Mouse (Mus musculus): Measurements from ENCODE around the gene N4bp1. TPM values are rescaled to one million over a fixed set of nuclear protein-coding genes. Genes with fewer than 3 reads are reported as not detected.

N4bp1 gene
- polyA plus RNA-seq, 1 experiment: 6.7 TPM

DNA sequence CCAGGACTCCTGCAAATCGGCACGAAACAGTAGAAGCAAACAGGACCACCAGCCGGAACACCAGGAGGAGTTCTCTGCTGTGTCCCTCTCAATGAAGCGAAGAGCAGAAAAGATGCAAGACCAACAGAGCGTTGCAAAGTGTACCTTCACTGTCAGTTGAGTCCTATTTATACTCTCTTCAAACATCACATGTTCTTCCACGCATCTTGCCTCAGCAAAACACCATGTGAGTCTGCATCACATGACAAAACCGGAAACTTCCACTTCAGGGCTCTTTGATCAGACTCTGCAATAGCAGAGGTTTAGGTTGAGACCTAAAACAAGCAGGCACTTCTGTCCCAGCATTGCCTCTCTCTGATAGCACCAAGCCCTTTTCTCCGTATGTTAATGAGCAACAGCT is 26.1 kb upstream of the N4bp1 start:
- H3K27me3 ChIP-seq (ENCODE audit: control insufficient read depth, insufficient read depth, low read length): no peaks in the 10 kb centered on the region
- TF ChIP-seq CTCF (IDR thresholded peaks at IDR 0.05; ENCODE audit: control insufficient read depth, insufficient read depth, insufficient replicate concordance, low read depth, low read length): no peak
- TF ChIP-seq POLR2A (IDR thresholded peaks at IDR 0.05; ENCODE audit: control insufficient read depth, low read depth, low read length): no peak
- no peaks in the 10 kb centered on the region for H3K36me3 ChIP-seq (ENCODE audit: control insufficient read depth, insufficient read depth, low read length)
- H3K27ac ChIP-seq (ENCODE audit: control insufficient read depth, insufficient read depth, low read depth, low read length): no peak overlapping the region
- H3K4me1 ChIP-seq (ENCODE audit: control insufficient read depth, insufficient read depth, low read length): no peaks in the 10 kb centered on the region
- no peak overlapping the region for H3K4me3 ChIP-seq (ENCODE audit: control insufficient read depth, low read depth, low read length)

DNA sequence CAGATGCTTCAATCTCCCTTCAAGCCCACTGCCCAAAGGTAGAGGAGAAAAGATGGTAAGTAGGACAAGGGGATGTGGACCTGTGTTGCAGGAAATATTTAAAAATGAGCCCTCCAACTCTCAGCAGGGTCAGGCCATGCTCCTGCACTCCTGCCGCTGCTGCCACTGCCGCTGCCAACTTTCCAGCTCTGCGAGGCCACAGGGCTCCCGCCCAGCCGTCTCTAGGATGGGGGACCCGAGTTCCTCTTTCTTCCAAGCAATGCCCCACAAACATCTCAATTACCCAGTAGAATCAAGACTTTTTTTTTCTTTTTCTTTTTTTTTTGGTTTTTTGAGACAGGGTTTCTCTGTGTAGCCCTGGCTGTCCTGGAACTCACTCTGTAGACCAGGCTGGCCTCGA is 25.2 kb upstream of the N4bp1 start:
- Histone ChIP-seq H3K4me3 (ENCODE audit: control insufficient read depth, low read depth, low read length) (no peak overlapping the region), H3K27me3 (ENCODE audit: control insufficient read depth, insufficient read depth, low read length) (no peaks in the 10 kb centered on the region), H3K4me1 (ENCODE audit: control insufficient read depth, insufficient read depth, low read length) (no peaks in the 10 kb centered on the region), H3K27ac (ENCODE audit: control insufficient read depth, insufficient read depth, low read depth, low read length) (no peak overlapping the region), H3K36me3 (ENCODE audit: control insufficient read depth, insufficient read depth, low read length) (no peaks in the 10 kb centered on the region)
- TF ChIP-seq CTCF (IDR thresholded peaks at IDR 0.05; ENCODE audit: control insufficient read depth, insufficient read depth, insufficient replicate concordance, low read depth, low read length) (no peak), POLR2A (IDR thresholded peaks at IDR 0.05; ENCODE audit: control insufficient read depth, low read depth, low read length) (no peak)

DNA sequence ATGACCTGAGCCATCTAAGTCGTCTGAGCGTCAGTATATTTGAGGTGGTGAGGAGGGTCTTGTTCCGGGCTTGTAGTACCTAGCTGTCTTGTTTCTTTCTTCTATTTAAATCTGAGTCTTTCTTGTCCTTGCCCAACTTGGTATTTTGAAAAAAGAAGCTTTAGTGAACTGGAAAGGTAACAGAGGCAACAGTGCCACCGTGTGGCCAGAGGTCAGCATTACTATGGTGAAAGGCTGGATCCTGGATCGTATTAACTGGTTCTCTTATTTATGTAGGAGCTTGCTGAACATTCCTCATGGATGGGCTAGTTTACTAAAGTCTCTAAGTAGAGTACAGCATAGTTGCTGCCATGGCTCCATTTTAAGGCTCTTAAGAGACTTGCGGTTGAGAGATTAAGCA is 23.5 kb upstream of the N4bp1 start:
- TF ChIP-seq CTCF (IDR thresholded peaks at IDR 0.05; ENCODE audit: control insufficient read depth, insufficient read depth, insufficient replicate concordance, low read depth, low read length) (peak; percentile 21; the same call in 1 of the 2 replicates), POLR2A (IDR thresholded peaks at IDR 0.05; ENCODE audit: control insufficient read depth, low read depth, low read length) (no peak)
- Histone ChIP-seq H3K27ac (ENCODE audit: control insufficient read depth, insufficient read depth, low read depth, low read length) (no peak overlapping the region), H3K36me3 (ENCODE audit: control insufficient read depth, insufficient read depth, low read length) (no peaks in the 10 kb centered on the region), H3K4me1 (ENCODE audit: control insufficient read depth, insufficient read depth, low read length) (peaks cover 3% of the 10 kb centered on the region), H3K27me3 (ENCODE audit: control insufficient read depth, insufficient read depth, low read length) (no peaks in the 10 kb centered on the region), H3K4me3 (ENCODE audit: control insufficient read depth, low read depth, low read length) (no peak overlapping the region)

DNA sequence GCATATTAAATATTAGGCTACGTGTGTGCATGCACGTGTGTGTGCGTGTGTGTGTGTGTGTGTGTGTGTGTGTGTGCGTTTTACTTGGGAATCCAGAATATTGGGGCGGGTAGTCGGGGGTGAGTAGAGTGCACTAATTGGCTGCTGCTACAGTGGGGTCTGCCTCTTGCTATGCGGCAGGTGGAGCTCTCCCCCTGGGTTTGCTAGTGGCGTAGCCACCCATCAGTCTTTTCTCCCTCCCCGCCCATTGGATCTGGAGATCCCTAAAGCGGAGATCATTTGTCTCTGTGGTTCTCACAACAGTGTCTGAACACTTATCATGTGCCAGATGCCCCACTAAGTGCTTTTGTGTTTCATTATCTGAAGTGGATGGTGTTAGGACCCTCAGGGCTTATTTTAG is 19.9 kb upstream of the N4bp1 start:
- Histone ChIP-seq H3K4me1 (ENCODE audit: control insufficient read depth, insufficient read depth, low read length) (peaks cover 15% of the 10 kb centered on the region), H3K27me3 (ENCODE audit: control insufficient read depth, insufficient read depth, low read length) (no peaks in the 10 kb centered on the region), H3K36me3 (ENCODE audit: control insufficient read depth, insufficient read depth, low read length) (no peaks in the 10 kb centered on the region), H3K27ac (ENCODE audit: control insufficient read depth, insufficient read depth, low read depth, low read length) (no peak overlapping the region), H3K4me3 (ENCODE audit: control insufficient read depth, low read depth, low read length) (no peak overlapping the region)
- TF ChIP-seq POLR2A (IDR thresholded peaks at IDR 0.05; ENCODE audit: control insufficient read depth, low read depth, low read length) (no peak), CTCF (IDR thresholded peaks at IDR 0.05; ENCODE audit: control insufficient read depth, insufficient read depth, insufficient replicate concordance, low read depth, low read length) (no peak)

- no peaks in the 10 kb centered on the region for H3K27me3 ChIP-seq (ENCODE audit: control insufficient read depth, insufficient read depth, low read length)
- TF ChIP-seq CTCF (IDR thresholded peaks at IDR 0.05; ENCODE audit: control insufficient read depth, insufficient read depth, insufficient replicate concordance, low read depth, low read length) (peak; percentile 99; the same call in 1 of the 2 replicates), POLR2A (IDR thresholded peaks at IDR 0.05; ENCODE audit: control insufficient read depth, low read depth, low read length) (no peak)
- peaks cover 15% of the 10 kb centered on the region for H3K4me1 ChIP-seq (ENCODE audit: control insufficient read depth, insufficient read depth, low read length)
- H3K27ac ChIP-seq (ENCODE audit: control insufficient read depth, insufficient read depth, low read depth, low read length): peak overlapping the region; percentile 74; the same call in 1 of the 2 replicates
- no peaks in the 10 kb centered on the region for H3K36me3 ChIP-seq (ENCODE audit: control insufficient read depth, insufficient read depth, low read length)
- H3K4me3 ChIP-seq (ENCODE audit: control insufficient read depth, low read depth, low read length): no peak overlapping the region
Observed at GRCm38 (mm10) chr8:86903104-86903503, 18.0 kb upstream of the N4bp1 start.

DNA sequence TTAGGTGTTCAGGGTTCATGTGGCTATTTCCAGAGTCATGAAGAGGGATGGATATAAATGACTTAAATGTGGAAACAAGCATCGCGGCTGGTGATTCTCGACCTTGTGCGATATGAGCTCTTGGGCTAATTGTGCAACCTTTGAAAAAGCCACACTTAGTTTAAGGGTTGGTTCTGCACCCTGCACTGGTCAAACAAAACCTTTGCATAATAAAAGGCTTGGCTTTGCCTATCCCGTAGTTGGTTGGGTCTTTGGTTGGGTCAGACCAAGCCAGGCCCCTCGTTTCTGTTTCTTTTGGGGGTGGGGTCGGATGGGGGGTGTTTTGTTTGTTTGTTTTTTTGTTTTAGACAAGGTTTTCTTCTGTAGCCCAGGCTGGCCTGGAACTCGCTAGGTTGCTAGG is 17.6 kb upstream of the N4bp1 start:
- Histone ChIP-seq H3K27me3 (ENCODE audit: control insufficient read depth, insufficient read depth, low read length) (no peaks in the 10 kb centered on the region), H3K4me3 (ENCODE audit: control insufficient read depth, low read depth, low read length) (no peak overlapping the region), H3K27ac (ENCODE audit: control insufficient read depth, insufficient read depth, low read depth, low read length) (peak overlapping the region; percentile 74; the same call in 1 of the 2 replicates), H3K36me3 (ENCODE audit: control insufficient read depth, insufficient read depth, low read length) (no peaks in the 10 kb centered on the region), H3K4me1 (ENCODE audit: control insufficient read depth, insufficient read depth, low read length) (peaks cover 15% of the 10 kb centered on the region)
- TF ChIP-seq CTCF (IDR thresholded peaks at IDR 0.05; ENCODE audit: control insufficient read depth, insufficient read depth, insufficient replicate concordance, low read depth, low read length) (no peak), POLR2A (IDR thresholded peaks at IDR 0.05; ENCODE audit: control insufficient read depth, low read depth, low read length) (no peak)

- Histone ChIP-seq H3K27ac (ENCODE audit: control insufficient read depth, insufficient read depth, low read depth, low read length) (no peak overlapping the region), H3K4me3 (ENCODE audit: control insufficient read depth, low read depth, low read length) (no peak overlapping the region), H3K36me3 (ENCODE audit: control insufficient read depth, insufficient read depth, low read length) (no peaks in the 10 kb centered on the region), H3K27me3 (ENCODE audit: control insufficient read depth, insufficient read depth, low read length) (no peaks in the 10 kb centered on the region), H3K4me1 (ENCODE audit: control insufficient read depth, insufficient read depth, low read length) (peaks cover 15% of the 10 kb centered on the region)
- no peak for TF ChIP-seq POLR2A (IDR thresholded peaks at IDR 0.05; ENCODE audit: control insufficient read depth, low read depth, low read length)
Observed at GRCm38 (mm10) chr8:86901972-86902371, 16.9 kb upstream of the N4bp1 start.
